Mouse (Mus musculus) neural tube, embryonic 15.5 days (tissue): Measurements from ENCODE around the gene Olfr901. TPM values are rescaled to one million over a fixed set of nuclear protein-coding genes. Genes with fewer than 3 reads are reported as not detected.
"Not testable (repeated sequence)": the region's sequence is repeated elsewhere in the genome, so short reads cannot be mapped to it uniquely, and the experiment has no call there.

ENCODE experiments used
- ATAC-seq: fragments of 200-750 bp; cut with Nextera tagmentation; 2 replicates; pipeline ENCODE4 v1.8.0; 2017; ENCODE audit warnings: mild to moderate bottlenecking, moderate TSS enrichment, moderate library complexity; ENCODE audit not compliant: low FRiP score
- H3K27ac ChIP-seq: fragments of 300-500 bp; sonication (generic); replicated peaks from 2 replicates; pipeline ENCODE4 v1.5.1; 2015; ENCODE audit warnings: mild to moderate bottlenecking, inconsistent platforms
- H3K27me3 ChIP-seq: fragments of 300-500 bp; sonication (generic); replicated peaks from 2 replicates; pipeline ENCODE4 v1.6.1; 2015; ENCODE audit warnings: inconsistent platforms
- H3K36me3 ChIP-seq: fragments of 300-500 bp; sonication (generic); 2 replicates; pipeline ENCODE4 v1.6.1; 2015; ENCODE audit warnings: inconsistent platforms
- H3K4me1 ChIP-seq: fragments of 300-500 bp; sonication (generic); 2 replicates; pipeline ENCODE4 v1.6.1; 2015; ENCODE audit warnings: inconsistent platforms
- H3K4me2 ChIP-seq: fragments of 300-500 bp; sonication (generic); 2 replicates; pipeline ENCODE4 v1.6.1; 2015; ENCODE audit warnings: inconsistent platforms, mild to moderate bottlenecking, moderate library complexity
- H3K4me3 ChIP-seq: fragments of 300-500 bp; sonication (generic); replicated peaks from 2 replicates; pipeline ENCODE4 v1.5.1; 2015; ENCODE audit warnings: mild to moderate bottlenecking, inconsistent platforms
- H3K9ac ChIP-seq: fragments of 300-500 bp; sonication (generic); replicated peaks from 2 replicates; pipeline ENCODE4 v1.6.1; 2015; ENCODE audit warnings: mild to moderate bottlenecking, inconsistent platforms
- H3K9me3 ChIP-seq: fragments of 300-500 bp; sonication (generic); replicated peaks from 2 replicates; pipeline ENCODE4 v1.6.1; 2016; ENCODE audit warnings: inconsistent platforms
- WGBS: fragments of 180-500 bp; shearing (Covaris S2); methylation state at CpG from one replicate; pipeline ENCODE4 v1.1.7; 2015; ENCODE audit warnings: mixed read lengths; 5-methylcytosine and 5-hydroxymethylcytosine counted together
- polyA plus RNA-seq: library from polyadenylated mRNA; unstranded; fragments of >200 nt; fragmentation: Nextera tagmentation; extraction: Ambion mirVana; gene quantifications from 2 replicates; pipeline ENCODE4 v1.2.1, GENCODE M21; 2015

Gene Olfr901
- polyA plus RNA-seq: not detected in 2 replicates

DNA sequence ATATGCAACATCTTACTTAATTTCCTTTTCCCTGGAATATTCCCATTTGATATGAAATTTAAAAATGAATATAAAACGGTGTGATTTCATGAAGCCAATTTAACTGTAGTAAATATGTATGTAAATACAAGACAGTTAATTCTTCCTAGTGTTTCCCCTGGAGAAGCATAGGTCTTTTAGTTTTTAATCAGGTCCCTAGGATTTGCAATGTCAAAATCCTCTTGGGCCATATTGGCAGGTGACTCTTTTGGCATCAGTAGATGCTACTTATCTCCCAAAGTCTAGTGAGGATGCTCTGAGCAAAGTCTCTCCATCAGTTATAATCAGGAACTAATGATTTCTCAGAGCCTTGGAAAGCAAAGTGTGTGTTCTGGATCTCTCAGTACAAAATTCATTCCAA, at the start of gene Olfr901:
Gene Olfr901, plus strand, starts transcription at position 301 of the 400 bp plus-strand sequence.
- H3K4me1 ChIP-seq: no peaks in the 10 kb centered on the region
- no peak within 1 kb of the TSS for H3K4me3 ChIP-seq
- no peak within 1 kb of the TSS for H3K4me2 ChIP-seq
- no peaks in the 10 kb centered on the region for H3K9me3 ChIP-seq
- no peaks in the 10 kb centered on the region for H3K27me3 ChIP-seq
- no peak within 1 kb of the TSS for H3K27ac ChIP-seq
- H3K36me3 ChIP-seq: no peaks in the 10 kb centered on the region
- no peak within 1 kb of the TSS for H3K9ac ChIP-seq
- WGBS: 79% methylated on average over 1 of the region's 1 CpGs
- ATAC-seq: no peak

DNA sequence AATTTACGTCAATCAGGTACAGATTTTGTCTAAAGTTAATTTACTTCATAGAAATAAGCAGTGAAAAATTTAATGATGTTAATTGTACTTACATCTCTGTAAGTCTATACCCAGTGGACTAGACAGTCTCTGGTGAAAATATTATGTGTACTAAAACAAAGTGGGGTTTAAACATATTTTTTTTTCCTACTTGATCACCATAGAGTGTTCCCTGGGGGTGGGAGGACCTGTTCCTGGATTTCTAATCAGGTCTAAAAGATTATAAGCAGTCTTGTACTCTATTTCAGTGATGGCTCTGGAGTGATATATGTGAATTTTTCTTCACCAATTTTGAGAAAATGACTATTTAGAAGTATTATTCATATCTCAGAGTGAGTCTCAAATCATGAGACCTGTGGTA, 27.9 kb upstream of the Olfr901 start, which contains the start of gene Olfr147:
Gene Olfr147, plus strand, starts transcription at position 301 of the 400 bp plus-strand sequence.
- Histone ChIP-seq H3K27ac (no peak within 1 kb of the TSS), H3K9ac (no peak within 1 kb of the TSS), H3K4me3 (no peak within 1 kb of the TSS), H3K9me3 (no peaks in the 10 kb centered on the region), H3K4me1 (no peaks in the 10 kb centered on the region), H3K27me3 (no peaks in the 10 kb centered on the region), H3K36me3 (no peaks in the 10 kb centered on the region), H3K4me2 (no peak within 1 kb of the TSS)
- 81% methylated on average over 1 of the region's 1 CpGs for WGBS
- ATAC-seq: no peak

DNA sequence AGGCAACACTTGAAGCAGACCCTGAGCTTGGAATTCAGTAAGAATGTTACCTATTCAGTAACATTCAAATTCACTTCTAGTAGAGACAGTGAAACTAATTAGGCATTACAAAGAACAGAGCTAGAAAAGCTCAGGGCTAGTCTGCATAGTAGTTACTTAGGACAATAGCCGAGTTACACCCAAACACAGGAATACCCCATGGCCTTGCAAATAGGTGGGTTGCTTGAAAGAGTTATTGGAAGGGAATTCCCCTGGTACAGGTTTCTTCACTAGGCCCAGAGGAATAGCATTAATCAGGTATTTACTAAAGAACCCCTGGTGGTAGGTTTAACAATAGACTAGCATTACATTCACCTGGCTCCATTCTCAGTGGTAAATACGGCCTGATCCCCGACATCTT, 21.8 kb upstream of the Olfr901 start:
- not testable (repeated sequence) for H3K4me3 ChIP-seq, ATAC-seq, H3K27ac ChIP-seq, H3K4me2 ChIP-seq, H3K36me3 ChIP-seq, H3K9me3 ChIP-seq, H3K4me1 ChIP-seq, H3K9ac ChIP-seq, H3K27me3 ChIP-seq
- WGBS: 90% methylated on average over 3 of the region's 3 CpGs

DNA sequence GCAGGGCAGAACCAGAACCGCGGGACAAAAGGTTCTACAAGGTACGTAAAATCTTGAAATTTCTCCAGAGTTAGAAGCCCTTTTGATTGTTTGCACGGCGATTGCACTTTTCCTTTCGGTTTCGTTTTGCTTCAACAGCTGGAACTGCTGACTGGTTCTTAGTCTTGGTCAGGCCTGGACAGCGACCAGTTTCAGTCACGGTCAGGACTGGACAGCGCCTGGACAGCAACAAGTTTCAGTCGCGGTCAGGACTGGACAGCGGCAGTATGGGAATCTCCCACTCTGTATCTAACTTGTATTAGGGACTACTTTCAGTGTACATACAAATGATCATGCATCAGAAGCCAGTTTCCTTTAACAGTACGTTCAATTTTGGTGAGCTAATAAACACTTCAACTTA, 15.8 kb upstream of the Olfr901 start:
- 95% methylated on average over 14 of the region's 14 CpGs for WGBS
- not testable (repeated sequence) for H3K9ac ChIP-seq, H3K4me3 ChIP-seq, H3K27ac ChIP-seq, H3K9me3 ChIP-seq, H3K36me3 ChIP-seq, ATAC-seq, H3K4me2 ChIP-seq, H3K27me3 ChIP-seq, H3K4me1 ChIP-seq

DNA sequence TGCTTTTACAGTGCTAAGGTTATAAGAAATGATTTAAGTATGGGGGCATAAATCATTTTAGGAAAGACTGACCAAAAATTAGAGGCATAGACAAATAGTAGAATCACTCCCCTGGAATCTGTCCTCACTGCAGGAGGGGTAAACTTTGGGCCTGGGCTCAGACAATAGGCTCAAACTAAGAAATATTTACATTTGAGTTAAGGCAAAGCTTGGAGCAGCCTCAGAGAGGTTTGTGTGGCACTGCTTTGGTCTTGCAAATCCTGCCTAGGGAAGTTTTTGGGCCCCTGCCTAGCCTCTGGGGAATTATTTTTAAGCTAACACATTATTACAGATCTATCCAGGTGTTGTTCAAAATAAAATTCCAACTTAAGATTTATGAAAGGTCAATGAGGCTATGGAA, 5.5 kb upstream of the Olfr901 start:
- H3K4me1 ChIP-seq: no peaks in the 10 kb centered on the region
- H3K9me3 ChIP-seq: no peaks in the 10 kb centered on the region
- no peak overlapping the region for H3K27ac ChIP-seq
- no peak overlapping the region for H3K9ac ChIP-seq
- H3K36me3 ChIP-seq: no peaks in the 10 kb centered on the region
- H3K27me3 ChIP-seq: no peaks in the 10 kb centered on the region
- H3K4me2 ChIP-seq: no peak overlapping the region
- H3K4me3 ChIP-seq: no peak overlapping the region
- ATAC-seq: no peak

DNA sequence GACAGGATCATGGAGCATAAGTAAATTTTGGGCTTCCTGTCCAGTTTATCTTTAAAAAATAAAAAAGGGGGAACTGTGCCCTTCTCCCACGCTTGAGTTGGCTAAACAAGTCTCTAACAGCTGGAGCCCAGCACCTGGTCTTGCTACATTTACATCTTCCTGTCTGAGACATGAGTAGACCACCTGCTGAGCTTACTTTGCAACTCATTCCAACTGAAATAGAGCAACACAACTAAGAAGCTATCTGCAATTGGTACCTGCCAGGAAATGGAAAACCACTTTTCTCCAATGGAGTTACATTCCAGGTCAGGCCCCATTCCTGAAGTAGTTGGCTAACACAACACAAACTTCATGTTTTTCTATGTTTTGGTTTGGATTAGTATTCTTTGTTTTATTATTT, 2.2 kb upstream of the Olfr901 start:
- H3K27ac ChIP-seq: no peak overlapping the region
- no peaks in the 10 kb centered on the region for H3K27me3 ChIP-seq
- no peak overlapping the region for H3K4me3 ChIP-seq
- ATAC-seq: no peak
- 51% methylated on average over 1 of the region's 1 CpGs for WGBS
- H3K9me3 ChIP-seq: no peaks in the 10 kb centered on the region
- no peaks in the 10 kb centered on the region for H3K4me1 ChIP-seq
- H3K4me2 ChIP-seq: no peak overlapping the region
- H3K9ac ChIP-seq: no peak overlapping the region
- no peaks in the 10 kb centered on the region for H3K36me3 ChIP-seq

DNA sequence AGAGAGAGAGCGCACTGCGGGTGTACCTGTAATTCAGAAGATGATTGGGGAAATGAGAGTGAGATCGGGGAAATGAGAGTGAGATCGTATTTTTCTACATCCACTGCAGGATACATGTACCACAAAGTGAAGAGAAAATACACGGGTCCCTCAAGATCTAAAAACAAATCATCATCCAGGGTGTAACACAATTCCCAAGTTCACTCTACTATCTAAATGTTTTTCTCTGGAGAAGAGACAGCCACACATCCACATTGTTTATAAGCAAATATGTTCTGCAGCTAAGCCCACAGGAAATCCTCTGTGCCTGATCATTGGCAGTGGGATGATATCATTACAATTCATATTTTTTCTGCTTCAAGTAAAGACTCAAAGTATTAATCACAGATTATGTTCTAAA, 18.1 kb downstream of the Olfr901 start, which contains the start of gene Olfr902:
Gene Olfr902, plus strand, starts transcription at position 301 of the 400 bp plus-strand sequence.
- H3K36me3 ChIP-seq: no peaks in the 10 kb centered on the region
- ATAC-seq: no peak
- H3K9ac ChIP-seq: no peak within 1 kb of the TSS
- H3K4me1 ChIP-seq: no peaks in the 10 kb centered on the region
- no peaks in the 10 kb centered on the region for H3K9me3 ChIP-seq
- 91% methylated on average over 5 of the region's 5 CpGs for WGBS
- H3K27me3 ChIP-seq: no peaks in the 10 kb centered on the region
- no peak within 1 kb of the TSS for H3K4me2 ChIP-seq
- H3K4me3 ChIP-seq: no peak within 1 kb of the TSS
- H3K27ac ChIP-seq: no peak within 1 kb of the TSS

DNA sequence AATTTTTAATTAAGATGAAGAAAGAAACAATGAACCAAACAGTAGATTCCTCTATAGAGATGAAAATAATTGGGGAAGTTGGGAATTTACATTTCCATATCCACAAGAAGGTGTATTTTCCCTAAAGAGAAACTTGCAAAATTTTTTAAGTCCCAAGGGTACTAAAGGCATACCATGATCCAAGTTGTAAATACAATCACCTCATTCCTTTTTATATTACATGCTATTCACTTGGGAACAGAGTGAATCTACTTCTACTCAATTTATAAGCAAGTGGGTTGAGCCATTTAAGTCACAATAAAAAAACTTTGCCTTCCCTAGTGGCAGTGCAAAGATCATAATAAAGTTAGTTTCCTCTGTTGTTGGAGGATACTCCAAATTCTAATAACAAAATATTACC, 33.6 kb downstream of the Olfr901 start, which contains the start of gene Olfr904:
Gene Olfr904, plus strand, starts transcription at position 301 of the 400 bp plus-strand sequence.
- Histone ChIP-seq H3K4me2 (no peak within 1 kb of the TSS), H3K27ac (no peak within 1 kb of the TSS), H3K27me3 (no peaks in the 10 kb centered on the region), H3K4me3 (no peak within 1 kb of the TSS), H3K36me3 (no peaks in the 10 kb centered on the region), H3K9me3 (no peaks in the 10 kb centered on the region), H3K9ac (no peak within 1 kb of the TSS), H3K4me1 (no peaks in the 10 kb centered on the region)
- no peak for ATAC-seq

DNA sequence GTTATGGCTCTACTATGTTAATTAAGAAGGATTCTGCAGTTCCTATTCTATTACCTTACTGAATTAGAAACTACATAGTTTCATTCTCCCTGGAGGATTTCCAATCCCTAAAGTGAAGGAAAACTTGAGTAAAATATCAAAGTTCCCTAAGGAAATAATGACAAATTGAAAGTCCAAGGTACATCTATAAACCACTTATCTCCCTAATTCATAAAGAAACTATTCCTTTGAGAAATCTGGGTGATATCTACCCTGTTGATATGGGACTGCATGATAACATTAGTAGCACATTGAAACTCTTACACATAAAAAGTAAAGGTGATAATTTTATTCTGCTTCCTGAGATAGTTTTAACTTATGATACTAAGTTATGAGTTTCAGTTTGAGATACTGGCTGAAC, 41.6 kb downstream of the Olfr901 start, which contains the start of gene Olfr905:
Gene Olfr905, plus strand, starts transcription at position 301 of the 400 bp plus-strand sequence.
- no peak for ATAC-seq

More for the DNA sequence above, 41.6 kb downstream of the Olfr901 start, which contains the start of gene Olfr905:
- Histone ChIP-seq H3K4me1 (no peaks in the 10 kb centered on the region), H3K36me3 (no peaks in the 10 kb centered on the region), H3K4me2 (no peak within 1 kb of the TSS), H3K9ac (no peak within 1 kb of the TSS), H3K27ac (no peak within 1 kb of the TSS), H3K4me3 (no peak within 1 kb of the TSS), H3K9me3 (no peaks in the 10 kb centered on the region), H3K27me3 (no peaks in the 10 kb centered on the region)

Other genes with a start within 250 kb of the Olfr901 start
- gene Olfr891, start 248.6 kb upstream of the Olfr901 start, polyA plus RNA-seq: not detected in 2 replicates
- gene Olfr893, start 221.1 kb upstream of the Olfr901 start, polyA plus RNA-seq: not detected in 2 replicates
- not detected in 2 replicates for gene Olfr894, start 211.4 kb upstream of the Olfr901 start, polyA plus RNA-seq
- gene Olfr143, start 176.7 kb upstream of the Olfr901 start, polyA plus RNA-seq: not detected in 2 replicates
- not detected in 2 replicates for gene Olfr895, start 161.6 kb upstream of the Olfr901 start, polyA plus RNA-seq
- gene Olfr896-ps1, start 138.3 kb upstream of the Olfr901 start, polyA plus RNA-seq: not detected in 2 replicates
- gene Olfr25, start 100.4 kb upstream of the Olfr901 start, polyA plus RNA-seq: not detected in 2 replicates
- not detected in 2 replicates for gene Olfr898, start 81.0 kb upstream of the Olfr901 start, polyA plus RNA-seq
- not detected in 2 replicates for gene Olfr250, start 62.6 kb upstream of the Olfr901 start, polyA plus RNA-seq
- gene Olfr251, start 52.4 kb upstream of the Olfr901 start, polyA plus RNA-seq: not detected in 2 replicates
- gene Olfr147, start 27.8 kb upstream of the Olfr901 start, polyA plus RNA-seq: not detected in 2 replicates
- not detected in 2 replicates for gene Olfr902, start 18.2 kb downstream of the Olfr901 start, polyA plus RNA-seq
- gene Olfr904, start 33.7 kb downstream of the Olfr901 start, polyA plus RNA-seq: not detected in 2 replicates
- not detected in 2 replicates for gene Olfr905, start 41.7 kb downstream of the Olfr901 start, polyA plus RNA-seq
- gene Olfr906, start 57.6 kb downstream of the Olfr901 start, polyA plus RNA-seq: not detected in 2 replicates
- gene Olfr907, start 66.3 kb downstream of the Olfr901 start, polyA plus RNA-seq: not detected in 2 replicates
- gene Olfr911-ps1, start 92.1 kb downstream of the Olfr901 start, polyA plus RNA-seq: not detected in 2 replicates
- gene Olfr910, start 108.4 kb downstream of the Olfr901 start, polyA plus RNA-seq: not detected in 2 replicates
- gene Olfr912, start 150.7 kb downstream of the Olfr901 start, polyA plus RNA-seq: not detected in 2 replicates
- not detected in 2 replicates for gene Olfr913, start 163.3 kb downstream of the Olfr901 start, polyA plus RNA-seq
- not detected in 2 replicates for gene Olfr914, start 175.6 kb downstream of the Olfr901 start, polyA plus RNA-seq
- not detected in 2 replicates for gene Olfr916, start 230.4 kb downstream of the Olfr901 start, polyA plus RNA-seq
- not detected in 2 replicates for gene Olfr917, start 236.4 kb downstream of the Olfr901 start, polyA plus RNA-seq
- gene Olfr918, start 245.1 kb downstream of the Olfr901 start, polyA plus RNA-seq: not detected in 2 replicates